Mouse (Mus musculus): ENCODE measurements around the gene Hspa14. TPM values are rescaled to one million over a fixed set of nuclear protein-coding genes. Genes with fewer than 3 reads are reported as not detected.
A peak's percentile ranks its signal among the peaks of the same experiment; 100 is the strongest.

Hspa14 gene
- 85.7 and 93.7 TPM in 2 replicates for polyA plus RNA-seq (2014; fragmentation: Nextera tagmentation; extraction: Ambion mirVana)

- Histone ChIP-seq H3K27ac (replicated peaks; ENCODE audit: low read depth, low read length) (peak within 1 kb of the TSS; percentile 90), H3K27me3 (replicated peaks; ENCODE audit: control insufficient read depth, insufficient read depth, low read length) (no peaks in the 10 kb centered on the region), H3K9ac (ENCODE audit: low read depth, low read length) (peak within 1 kb of the TSS; percentile 94), H3K36me3 (ENCODE audit: control insufficient read depth, insufficient read depth, low read length) (peaks cover 27% of the 10 kb centered on the region), H3K4me2 (ENCODE audit: low read depth, low read length) (peak within 1 kb of the TSS; percentile 73), H3K4me3 (ENCODE audit: low read depth, low read length) (peak within 1 kb of the TSS; percentile 88), H3K9me3 (ENCODE audit: control insufficient read depth, low read length) (no peaks in the 10 kb centered on the region), H3K4me1 (ENCODE audit: control insufficient read depth, insufficient read depth, low read length) (peaks cover 13% of the 10 kb centered on the region)
- peak; percentile 100 for ATAC-seq (ENCODE audit: low read depth)
- WGBS: 1% methylated on average over 33 of the region's 60 CpGs
- DNase-seq (ENCODE audit: low spot score): peak; percentile 100
Observed at GRCm38 (mm10) chr2:3512552-3513454, at the start of gene Hspa14, which contains the start of the genes Gm45902 and Cdnf. Hspa14 (minus strand) TSS chr2:3512814. Gm45902 (minus strand) TSS chr2:3512790. Cdnf (plus strand) TSS chr2:3513030.

GRCm38 (mm10) chr2:3546588-3546987 lies 34.0 kb upstream of the Hspa14 start:
- Histone ChIP-seq H3K9ac (ENCODE audit: low read depth, low read length) (no peak overlapping the region), H3K27ac (replicated peaks; ENCODE audit: low read depth, low read length) (no peak overlapping the region)
- ATAC-seq (ENCODE audit: low read depth): no peak

GRCm38 (mm10) chr2:3546055-3546454 lies 33.4 kb upstream of the Hspa14 start:
- H3K9ac ChIP-seq (ENCODE audit: low read depth, low read length): no peak overlapping the region
- 77% methylated on average over 2 of the region's 2 CpGs for WGBS
- no peak for ATAC-seq (ENCODE audit: low read depth)
- H3K9me3 ChIP-seq (ENCODE audit: control insufficient read depth, low read length): no peaks in the 10 kb centered on the region
- no peak overlapping the region for H3K4me3 ChIP-seq (ENCODE audit: low read depth, low read length)
- no peaks in the 10 kb centered on the region for H3K27me3 ChIP-seq (replicated peaks; ENCODE audit: control insufficient read depth, insufficient read depth, low read length)
- H3K4me1 ChIP-seq (ENCODE audit: control insufficient read depth, insufficient read depth, low read length): no peaks in the 10 kb centered on the region
- no peak overlapping the region for H3K27ac ChIP-seq (replicated peaks; ENCODE audit: low read depth, low read length)
- no peak for DNase-seq (ENCODE audit: low spot score)
- no peak overlapping the region for H3K4me2 ChIP-seq (ENCODE audit: low read depth, low read length)
- H3K36me3 ChIP-seq (ENCODE audit: control insufficient read depth, insufficient read depth, low read length): no peaks in the 10 kb centered on the region

More at GRCm38 (mm10) chr2:3546588-3546987, 34.0 kb upstream of the Hspa14 start:
- Histone ChIP-seq H3K9me3 (ENCODE audit: control insufficient read depth, low read length) (peaks cover 4% of the 10 kb centered on the region; the same call in 1 of the 2 replicates), H3K4me1 (ENCODE audit: control insufficient read depth, insufficient read depth, low read length) (no peaks in the 10 kb centered on the region), H3K36me3 (ENCODE audit: control insufficient read depth, insufficient read depth, low read length) (no peaks in the 10 kb centered on the region), H3K4me2 (ENCODE audit: low read depth, low read length) (no peak overlapping the region), H3K27me3 (replicated peaks; ENCODE audit: control insufficient read depth, insufficient read depth, low read length) (no peaks in the 10 kb centered on the region), H3K4me3 (ENCODE audit: low read depth, low read length) (no peak overlapping the region)
- under 1% methylated on average over 4 of the region's 4 CpGs for WGBS
- peak; percentile 73 for DNase-seq (ENCODE audit: low spot score)

- DNase-seq (ENCODE audit: low spot score): no peak
- Histone ChIP-seq H3K4me2 (ENCODE audit: low read depth, low read length) (no peak overlapping the region), H3K27ac (replicated peaks; ENCODE audit: low read depth, low read length) (no peak overlapping the region), H3K36me3 (ENCODE audit: control insufficient read depth, insufficient read depth, low read length) (no peaks in the 10 kb centered on the region), H3K9me3 (ENCODE audit: control insufficient read depth, low read length) (no peaks in the 10 kb centered on the region), H3K4me1 (ENCODE audit: control insufficient read depth, insufficient read depth, low read length) (no peaks in the 10 kb centered on the region), H3K27me3 (replicated peaks; ENCODE audit: control insufficient read depth, insufficient read depth, low read length) (no peaks in the 10 kb centered on the region), H3K4me3 (ENCODE audit: low read depth, low read length) (no peak overlapping the region), H3K9ac (ENCODE audit: low read depth, low read length) (no peak overlapping the region)
- WGBS: 67% methylated on average over 9 of the region's 9 CpGs
- ATAC-seq (ENCODE audit: low read depth): no peak
Observed at GRCm38 (mm10) chr2:3541307-3542079, 28.9 kb upstream of the Hspa14 start.

GRCm38 (mm10) chr2:3526288-3526687 lies 13.7 kb upstream of the Hspa14 start:
- no peaks in the 10 kb centered on the region for H3K9me3 ChIP-seq (ENCODE audit: control insufficient read depth, low read length)
- H3K36me3 ChIP-seq (ENCODE audit: control insufficient read depth, insufficient read depth, low read length): no peaks in the 10 kb centered on the region
- H3K27me3 ChIP-seq (replicated peaks; ENCODE audit: control insufficient read depth, insufficient read depth, low read length): no peaks in the 10 kb centered on the region
- H3K4me1 ChIP-seq (ENCODE audit: control insufficient read depth, insufficient read depth, low read length): no peaks in the 10 kb centered on the region
- DNase-seq (ENCODE audit: low spot score) (no peak), ATAC-seq (ENCODE audit: low read depth) (no peak)
- 78% methylated on average over 6 of the region's 6 CpGs for WGBS
- no peak overlapping the region for H3K27ac ChIP-seq (replicated peaks; ENCODE audit: low read depth, low read length)
- no peak overlapping the region for H3K9ac ChIP-seq (ENCODE audit: low read depth, low read length)
- H3K4me3 ChIP-seq (ENCODE audit: low read depth, low read length): no peak overlapping the region
- no peak overlapping the region for H3K4me2 ChIP-seq (ENCODE audit: low read depth, low read length)

- WGBS: 82% methylated on average over 4 of the region's 4 CpGs
- ATAC-seq (ENCODE audit: low read depth): no peak
Observed at GRCm38 (mm10) chr2:3522558-3522957, 9.9 kb upstream of the Hspa14 start.

GRCm38 (mm10) chr2:3512076-3512475 lies 538 bp downstream of the Hspa14 start:
- peak overlapping the region; percentile 73 for H3K4me2 ChIP-seq (ENCODE audit: low read depth, low read length)
- no peaks in the 10 kb centered on the region for H3K9me3 ChIP-seq (ENCODE audit: control insufficient read depth, low read length)
- H3K27ac ChIP-seq (replicated peaks; ENCODE audit: low read depth, low read length): peak overlapping the region; percentile 90
- DNase-seq (ENCODE audit: low spot score) (peak; percentile 30), ATAC-seq (ENCODE audit: low read depth) (no peak)
- H3K4me3 ChIP-seq (ENCODE audit: low read depth, low read length): peak overlapping the region; percentile 88
- peaks cover 13% of the 10 kb centered on the region for H3K4me1 ChIP-seq (ENCODE audit: control insufficient read depth, insufficient read depth, low read length)
- H3K36me3 ChIP-seq (ENCODE audit: control insufficient read depth, insufficient read depth, low read length): peaks cover 34% of the 10 kb centered on the region
- under 1% methylated on average over 15 of the region's 15 CpGs for WGBS
- peak overlapping the region; percentile 94 for H3K9ac ChIP-seq (ENCODE audit: low read depth, low read length)
- H3K27me3 ChIP-seq (replicated peaks; ENCODE audit: control insufficient read depth, insufficient read depth, low read length): no peaks in the 10 kb centered on the region

More at GRCm38 (mm10) chr2:3522558-3522957, 9.9 kb upstream of the Hspa14 start:
- Histone ChIP-seq H3K36me3 (ENCODE audit: control insufficient read depth, insufficient read depth, low read length) (no peaks in the 10 kb centered on the region), H3K27me3 (replicated peaks; ENCODE audit: control insufficient read depth, insufficient read depth, low read length) (no peaks in the 10 kb centered on the region), H3K4me2 (ENCODE audit: low read depth, low read length) (no peak overlapping the region), H3K4me3 (ENCODE audit: low read depth, low read length) (no peak overlapping the region), H3K27ac (replicated peaks; ENCODE audit: low read depth, low read length) (no peak overlapping the region), H3K4me1 (ENCODE audit: control insufficient read depth, insufficient read depth, low read length) (no peaks in the 10 kb centered on the region), H3K9ac (ENCODE audit: low read depth, low read length) (no peak overlapping the region), H3K9me3 (ENCODE audit: control insufficient read depth, low read length) (no peaks in the 10 kb centered on the region)
- DNase-seq (ENCODE audit: low spot score): no peak

GRCm38 (mm10) chr2:3500886-3501285 lies 11.7 kb downstream of the Hspa14 start:
- H3K4me1 ChIP-seq (ENCODE audit: control insufficient read depth, insufficient read depth, low read length): no peaks in the 10 kb centered on the region
- DNase-seq (ENCODE audit: low spot score) (no peak), ATAC-seq (ENCODE audit: low read depth) (no peak)
- WGBS: 96% methylated on average over 5 of the region's 5 CpGs
- no peaks in the 10 kb centered on the region for H3K27me3 ChIP-seq (replicated peaks; ENCODE audit: control insufficient read depth, insufficient read depth, low read length)
- no peak overlapping the region for H3K27ac ChIP-seq (replicated peaks; ENCODE audit: low read depth, low read length)
- H3K9me3 ChIP-seq (ENCODE audit: control insufficient read depth, low read length): no peaks in the 10 kb centered on the region
- no peak overlapping the region for H3K4me2 ChIP-seq (ENCODE audit: low read depth, low read length)
- peaks cover 64% of the 10 kb centered on the region for H3K36me3 ChIP-seq (ENCODE audit: control insufficient read depth, insufficient read depth, low read length)
- H3K9ac ChIP-seq (ENCODE audit: low read depth, low read length): no peak overlapping the region
- no peak overlapping the region for H3K4me3 ChIP-seq (ENCODE audit: low read depth, low read length)

Data from embryonic facial prominence, embryonic 14.5 days (tissue).